Mouse (Mus musculus) intestine, embryonic 16.5 days (tissue): ENCODE data around the gene Zfp664. TPM values are rescaled to one million over a fixed set of nuclear protein-coding genes. Genes with fewer than 3 reads are reported as not detected.

Experiments used
- ATAC-seq: fragments of 200-750 bp; cut with Nextera tagmentation; 2 replicates; pipeline ENCODE4 v1.8.0; 2017; ENCODE audit warnings: moderate TSS enrichment, moderate library complexity
- H3K27ac ChIP-seq: fragments of 300-500 bp; sonication (generic); 2 replicates; pipeline ENCODE4 v1.5.1; 2014; ENCODE audit warnings: mild to moderate bottlenecking, low read length
- H3K27me3 ChIP-seq: fragments of 300-500 bp; sonication (generic); replicated peaks from 2 replicates; pipeline ENCODE4 v1.6.1; 2014; ENCODE audit warnings: low read length, control low read depth, mixed read lengths; ENCODE audit not compliant: control insufficient read depth, insufficient read depth
- H3K36me3 ChIP-seq: fragments of 300-500 bp; sonication (generic); 2 replicates; pipeline ENCODE4 v1.6.1; 2014; ENCODE audit warnings: low read length, control low read depth; ENCODE audit not compliant: control insufficient read depth, insufficient read depth
- H3K4me1 ChIP-seq: fragments of 300-500 bp; sonication (generic); 2 replicates; pipeline ENCODE4 v1.6.1; 2014; ENCODE audit warnings: low read length, control low read depth, mixed read lengths; ENCODE audit not compliant: control insufficient read depth, insufficient read depth
- H3K4me2 ChIP-seq: fragments of 300-500 bp; sonication (generic); 2 replicates; pipeline ENCODE4 v1.6.1; 2014; ENCODE audit warnings: low read depth, low read length, control low read depth
- H3K4me3 ChIP-seq: fragments of 300-500 bp; sonication (generic); 2 replicates; pipeline ENCODE4 v1.5.1; 2014; ENCODE audit warnings: mild to moderate bottlenecking, low read length
- H3K9ac ChIP-seq: fragments of 300-500 bp; sonication (generic); 2 replicates; pipeline ENCODE4 v1.6.1; 2014; ENCODE audit warnings: low read depth, low read length
- H3K9me3 ChIP-seq: fragments of 300-500 bp; sonication (generic); 2 replicates; pipeline ENCODE4 v1.6.1; 2016; ENCODE audit warnings: low read length, control low read depth; ENCODE audit not compliant: control insufficient read depth
- WGBS: fragments of 180-500 bp; shearing (Covaris S2); extraction: QIAGEN DNeasy Blood & Tissue Kit; methylation state at CpG from one replicate; pipeline ENCODE4 v1.1.7; 2014; 5-methylcytosine and 5-hydroxymethylcytosine counted together
- polyA plus RNA-seq: library from polyadenylated mRNA; unstranded; fragments of >200 nt; fragmentation: Nextera tagmentation; extraction: Ambion mirVana; gene quantifications from 2 replicates; pipeline ENCODE4 v1.2.1, GENCODE M21; 2015

The Zfp664 gene
- polyA plus RNA-seq, 1 experiment from 2014 or later, result 54.0 TPM

GRCm38 (mm10) chr5:124930603-124931002 lies 68.1 kb downstream of the Zfp664 start:
- ATAC-seq, result no peak
- Histone ChIP-seq H3K4me1 (no peaks in the 10 kb centered on the region), H3K4me2 (no peak overlapping the region), H3K4me3 (no peak overlapping the region), H3K27ac (no peak overlapping the region), H3K9me3 (0 out of 2 replicates have a peak, but pooled peaks cover 3% of the 10 kb centered on the region), H3K9ac (no peak overlapping the region), H3K27me3 (no peaks in the 10 kb centered on the region), H3K36me3 (no peaks in the 10 kb centered on the region)
- 66% methylated on average over 9 of the region's 9 CpGs for WGBS

- Histone ChIP-seq H3K4me3 (no peak overlapping the region), H3K4me1 (no peaks in the 10 kb centered on the region), H3K36me3 (no peaks in the 10 kb centered on the region), H3K4me2 (no peak overlapping the region), H3K27me3 (no peaks in the 10 kb centered on the region), H3K27ac (no peak overlapping the region), H3K9ac (no peak overlapping the region), H3K9me3 (0 out of 2 replicates have a peak, but pooled peaks cover 3% of the 10 kb centered on the region)
- 55% methylated on average over 8 of the region's 8 CpGs for WGBS
- no peak for ATAC-seq
Observed at GRCm38 (mm10) chr5:124931076-124931475, 68.6 kb downstream of the Zfp664 start.

- Histone ChIP-seq H3K27ac (no peak overlapping the region), H3K9ac (no peak overlapping the region), H3K36me3 (no peaks in the 10 kb centered on the region), H3K4me2 (no peak overlapping the region), H3K4me1 (no peaks in the 10 kb centered on the region), H3K9me3 (no peaks in the 10 kb centered on the region), H3K27me3 (no peaks in the 10 kb centered on the region), H3K4me3 (no peak overlapping the region)
- ATAC-seq, result no peak
- 52% methylated on average over 7 of the region's 7 CpGs for WGBS
Observed at GRCm38 (mm10) chr5:124934558-124934957, 72.1 kb downstream of the Zfp664 start.

- Histone ChIP-seq H3K9ac (no peak overlapping the region), H3K4me3 (no peak overlapping the region), H3K27ac (no peak overlapping the region), H3K36me3 (no peaks in the 10 kb centered on the region), H3K9me3 (peaks cover 4% of the 10 kb centered on the region), H3K27me3 (no peaks in the 10 kb centered on the region), H3K4me1 (no peaks in the 10 kb centered on the region), H3K4me2 (no peak overlapping the region)
- ATAC-seq, result no peak
- 79% methylated on average over 12 of the region's 12 CpGs for WGBS
Observed at GRCm38 (mm10) chr5:124943181-124943792, 80.8 kb downstream of the Zfp664 start.

- Histone ChIP-seq H3K27me3 (no peaks in the 10 kb centered on the region), H3K9me3 (peaks cover 4% of the 10 kb centered on the region), H3K4me3 (no peak overlapping the region), H3K4me2 (no peak overlapping the region), H3K36me3 (no peaks in the 10 kb centered on the region), H3K27ac (no peak overlapping the region), H3K4me1 (no peaks in the 10 kb centered on the region), H3K9ac (no peak overlapping the region)
- no peak for ATAC-seq
- WGBS, result 63% methylated on average over 12 of the region's 12 CpGs
Observed at GRCm38 (mm10) chr5:124943793-124944383, 81.4 kb downstream of the Zfp664 start.

- no peak overlapping the region for H3K9ac ChIP-seq
- WGBS, result 64% methylated on average over 10 of the region's 10 CpGs
- no peak overlapping the region for H3K4me2 ChIP-seq
- H3K4me1 ChIP-seq, result no peaks in the 10 kb centered on the region
- H3K27me3 ChIP-seq, result no peaks in the 10 kb centered on the region
- H3K9me3 ChIP-seq, result peaks cover 4% of the 10 kb centered on the region
- no peaks in the 10 kb centered on the region for H3K36me3 ChIP-seq
- no peak overlapping the region for H3K4me3 ChIP-seq
- no peak for ATAC-seq
- H3K27ac ChIP-seq, result no peak overlapping the region
Observed at GRCm38 (mm10) chr5:124944384-124944783, 81.9 kb downstream of the Zfp664 start.

- Histone ChIP-seq H3K4me1 (no peaks in the 10 kb centered on the region), H3K9ac (no peak overlapping the region), H3K27me3 (no peaks in the 10 kb centered on the region), H3K36me3 (no peaks in the 10 kb centered on the region), H3K9me3 (peaks cover 4% of the 10 kb centered on the region), H3K4me3 (no peak overlapping the region), H3K27ac (no peak overlapping the region), H3K4me2 (no peak overlapping the region)
- 79% methylated on average over 4 of the region's 4 CpGs for WGBS
- ATAC-seq, result no peak
Observed at GRCm38 (mm10) chr5:124945046-124945445, 82.6 kb downstream of the Zfp664 start.

- H3K36me3 ChIP-seq, result no peaks in the 10 kb centered on the region
- no peak for ATAC-seq
- no peaks in the 10 kb centered on the region for H3K4me1 ChIP-seq
- WGBS, result 62% methylated on average over 13 of the region's 13 CpGs
- H3K4me2 ChIP-seq, result no peak overlapping the region
- H3K27ac ChIP-seq, result no peak overlapping the region
- H3K9me3 ChIP-seq, result peaks cover 4% of the 10 kb centered on the region
- no peaks in the 10 kb centered on the region for H3K27me3 ChIP-seq
- no peak overlapping the region for H3K4me3 ChIP-seq
- H3K9ac ChIP-seq, result no peak overlapping the region
Observed at GRCm38 (mm10) chr5:124950623-124951278, 88.3 kb downstream of the Zfp664 start.

GRCm38 (mm10) chr5:124951333-124951732 lies 88.8 kb downstream of the Zfp664 start:
- 80% methylated on average over 17 of the region's 17 CpGs for WGBS
- ATAC-seq, result no peak
- H3K4me3 ChIP-seq, result no peak overlapping the region
- H3K9me3 ChIP-seq, result peaks cover 4% of the 10 kb centered on the region
- no peaks in the 10 kb centered on the region; the same call in 1 of the 2 replicates for H3K4me1 ChIP-seq
- H3K27ac ChIP-seq, result no peak overlapping the region
- H3K27me3 ChIP-seq, result no peaks in the 10 kb centered on the region
- no peak overlapping the region for H3K4me2 ChIP-seq
- no peak overlapping the region for H3K9ac ChIP-seq
- no peaks in the 10 kb centered on the region for H3K36me3 ChIP-seq
